Mouse (Mus musculus) liver, embryonic 14.5 days (tissue): ENCODE data around the gene Stxbp5.

ENCODE experiments used
- CTCF ChIP-seq: IDR thresholded peaks from 2 replicates; pipeline ENCODE4 v1.5.1; 2016; ENCODE audit warnings: antibody characterized with exemption, low read depth, control low read depth
- EP300 ChIP-seq: IDR thresholded peaks from 2 replicates; pipeline ENCODE4 v1.6.1; 2016; ENCODE audit warnings: antibody characterized with exemption, low read depth

DNA sequence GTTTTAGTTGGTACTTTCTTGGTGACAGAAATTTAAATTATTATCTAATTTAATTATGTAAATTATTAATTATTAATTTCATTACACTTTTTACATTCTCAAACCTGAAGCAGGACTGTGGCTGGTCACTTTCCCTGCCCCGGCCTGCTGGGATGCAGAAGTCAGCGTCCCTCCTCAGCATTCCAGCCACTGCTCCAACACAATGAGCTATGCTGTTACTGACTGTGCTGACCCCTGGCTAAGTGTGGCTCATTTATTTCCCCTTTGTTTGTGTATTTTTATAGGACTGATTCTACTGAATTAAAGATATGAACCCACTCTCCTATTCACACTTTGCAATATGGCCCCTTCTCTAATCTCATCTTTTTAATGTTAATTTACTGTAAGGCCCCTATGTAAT, 43.0 kb downstream of the Stxbp5 start:
- TF ChIP-seq CTCF (no peak), EP300 (no peak)
